Mouse (Mus musculus) liver, embryonic 11.5 days (tissue): ENCODE measurements around the gene Eaf2. TPM values are rescaled to one million over a fixed set of nuclear protein-coding genes. Genes with fewer than 3 reads are reported as not detected.

ENCODE experiments used
- ATAC-seq: fragments of 200-750 bp; cut with Nextera tagmentation; replicated peaks from 2 replicates; pipeline ENCODE4 v1.8.0; 2017; ENCODE audit warnings: moderate number of reproducible peaks, mild to moderate bottlenecking, moderate TSS enrichment, moderate library complexity; ENCODE audit not compliant: low FRiP score
- DNase-seq: peaks from one replicate; pipeline ENCODE4 v3.0.0-alpha.2; 2017; ENCODE audit warnings: low spot score
- H3K27ac ChIP-seq: fragments of 300-500 bp; sonication (generic); 2 replicates; pipeline ENCODE4 v1.5.1; 2014; ENCODE audit warnings: mild to moderate bottlenecking, low read depth, low read length, control low read depth
- H3K27me3 ChIP-seq: fragments of 300-500 bp; sonication (generic); replicated peaks from 2 replicates; pipeline ENCODE4 v1.6.1; 2014; ENCODE audit warnings: low read length, mixed read lengths; ENCODE audit not compliant: control insufficient read depth, insufficient read depth
- H3K36me3 ChIP-seq: fragments of 300-500 bp; sonication (generic); 2 replicates; pipeline ENCODE4 v1.6.1; 2014; ENCODE audit warnings: mild to moderate bottlenecking, low read length, moderate library complexity, mixed read lengths; ENCODE audit not compliant: control insufficient read depth, insufficient read depth
- H3K4me1 ChIP-seq: fragments of 300-500 bp; sonication (generic); replicated peaks from 2 replicates; pipeline ENCODE4 v1.6.1; 2014; ENCODE audit warnings: low read length, mixed read lengths; ENCODE audit not compliant: control insufficient read depth, insufficient read depth
- H3K4me2 ChIP-seq: fragments of 300-500 bp; sonication (generic); 2 replicates; pipeline ENCODE4 v1.6.1; 2014; ENCODE audit warnings: mild to moderate bottlenecking, control low read depth, moderate library complexity
- H3K4me3 ChIP-seq: fragments of 300-500 bp; sonication (generic); 2 replicates; pipeline ENCODE4 v1.5.1; 2014; ENCODE audit warnings: low read depth, low read length, control low read depth
- H3K9ac ChIP-seq: fragments of 300-500 bp; sonication (generic); 2 replicates; pipeline ENCODE4 v1.6.1; 2014; ENCODE audit warnings: low read depth, low read length, control low read depth
- H3K9me3 ChIP-seq: fragments of 300-500 bp; sonication (generic); 2 replicates; pipeline ENCODE4 v1.6.1; 2016; ENCODE audit warnings: low read length, inconsistent platforms, mixed read lengths; ENCODE audit not compliant: control insufficient read depth
- WGBS: fragments of 180-500 bp; shearing (Covaris S2); extraction: QIAGEN DNeasy Blood & Tissue Kit; methylation state at CpG from one replicate; pipeline ENCODE4 v1.1.7; 2014; 5-methylcytosine and 5-hydroxymethylcytosine counted together
- microRNA-seq: library from miRNA; unstranded; fragments of <30 nt; microRNA quantifications from one replicate; pipeline ENCODE4, GENCODE M21; 2017; ENCODE audit warnings: borderline number of aligned reads
- polyA plus RNA-seq: library from polyadenylated mRNA; unstranded; fragments of >200 nt; fragmentation: Nextera tagmentation; extraction: Ambion mirVana; gene quantifications from 2 replicates; pipeline ENCODE4 v1.2.1, GENCODE M21; 2014

Gene Eaf2
- polyA plus RNA-seq, 1 experiment from 2014 or later = 0.71 TPM

GRCm38 (mm10) chr16:36771244-36771643 is 103.6 kb downstream of the Eaf2 start:
- DNase-seq (no peak), ATAC-seq (no peak)
- no peak overlapping the region for H3K9ac ChIP-seq
- no peaks in the 10 kb centered on the region for H3K4me1 ChIP-seq
- WGBS = 76% methylated on average over 2 of the region's 2 CpGs
- H3K36me3 ChIP-seq = no peaks in the 10 kb centered on the region
- H3K27me3 ChIP-seq = no peaks in the 10 kb centered on the region
- no peaks in the 10 kb centered on the region for H3K9me3 ChIP-seq
- H3K27ac ChIP-seq = no peak overlapping the region
- H3K4me3 ChIP-seq = no peak overlapping the region
- H3K4me2 ChIP-seq = no peak overlapping the region

DNA sequence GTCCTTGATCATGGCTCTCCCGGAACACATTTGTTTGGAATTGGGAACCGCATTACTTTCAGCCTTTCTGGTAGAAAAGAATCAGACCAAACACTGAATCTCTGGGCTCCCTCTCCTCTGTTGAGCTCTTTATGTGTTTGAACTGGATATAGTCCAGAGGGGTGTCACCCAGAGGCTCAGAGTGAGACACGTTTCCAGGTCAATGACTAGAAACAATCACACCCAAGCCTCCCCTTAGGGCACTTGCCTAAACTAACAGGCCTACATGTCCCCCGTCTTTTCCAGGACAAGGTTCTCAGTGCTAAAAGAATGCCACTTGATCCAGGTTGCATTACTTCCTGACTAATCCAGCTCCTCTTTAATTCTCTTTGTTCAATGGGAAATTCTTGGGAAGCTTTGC is 104.0 kb downstream of the Eaf2 start:
- Histone ChIP-seq H3K36me3 (no peaks in the 10 kb centered on the region), H3K27me3 (no peaks in the 10 kb centered on the region), H3K4me3 (no peak overlapping the region), H3K9me3 (no peaks in the 10 kb centered on the region), H3K4me1 (no peaks in the 10 kb centered on the region), H3K27ac (no peak overlapping the region), H3K4me2 (no peak overlapping the region), H3K9ac (no peak overlapping the region)
- WGBS = 82% methylated on average over 4 of the region's 4 CpGs
- no peak for DNase-seq
- ATAC-seq = no peak

DNA sequence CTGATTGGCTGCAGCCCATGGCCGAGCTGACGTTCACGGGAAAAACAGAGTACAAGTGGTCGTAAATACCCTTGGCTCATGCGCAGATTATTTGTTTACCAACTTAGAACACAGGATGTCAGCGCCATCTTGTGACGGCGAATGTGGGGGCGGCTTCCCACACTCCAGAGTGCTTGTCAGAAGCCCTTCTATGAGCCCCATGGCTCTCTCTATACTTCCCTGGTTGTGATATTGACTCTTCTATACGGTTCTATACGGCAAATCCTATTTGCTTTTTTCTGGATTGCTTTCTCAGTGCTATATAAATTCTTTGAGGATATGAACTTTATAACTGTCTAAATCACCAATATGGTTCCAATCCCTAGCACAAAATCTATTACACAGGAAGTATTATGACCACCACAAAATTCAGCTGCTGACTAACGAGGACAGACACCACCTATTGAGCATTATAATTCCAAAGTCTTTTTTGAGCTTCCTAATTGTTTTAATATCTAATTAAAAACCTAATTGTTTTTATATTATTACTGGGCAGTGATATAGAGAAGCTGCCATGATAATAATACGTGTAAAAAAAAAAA is 104.5 kb downstream of the Eaf2 start:
- 74% methylated on average over 9 of the region's 13 CpGs for WGBS
- DNase-seq (no peak), ATAC-seq (no peak; the same call in 1 of the 2 replicates)
- Histone ChIP-seq H3K4me1 (no peaks in the 10 kb centered on the region), H3K27me3 (no peaks in the 10 kb centered on the region), H3K9ac (no peak overlapping the region), H3K9me3 (no peaks in the 10 kb centered on the region), H3K4me3 (no peak overlapping the region), H3K27ac (no peak overlapping the region), H3K36me3 (no peaks in the 10 kb centered on the region), H3K4me2 (no peak overlapping the region)

DNA sequence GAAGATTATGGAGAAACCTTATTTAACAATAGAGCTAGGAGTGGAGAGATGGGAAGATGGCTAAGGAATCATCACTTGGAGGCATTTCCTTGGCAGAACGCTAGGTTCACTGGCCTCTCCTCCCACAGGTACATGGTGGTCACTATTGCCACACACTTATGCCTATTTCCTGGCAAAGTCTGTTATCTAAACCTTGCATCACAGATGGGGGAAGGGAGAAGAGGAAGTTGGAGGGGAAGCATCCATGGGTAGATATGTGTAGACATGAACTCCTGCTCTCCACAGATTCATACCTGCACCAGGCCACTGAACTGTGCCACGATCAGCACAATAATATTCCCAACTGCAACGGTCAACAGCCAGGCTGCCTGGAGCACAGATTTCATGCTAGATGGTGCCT is 122.8 kb downstream of the Eaf2 start:
- no peak for ATAC-seq
- H3K9me3 ChIP-seq = no peaks in the 10 kb centered on the region
- no peak overlapping the region for H3K27ac ChIP-seq
- no peaks in the 10 kb centered on the region for H3K27me3 ChIP-seq
- no peak overlapping the region for H3K4me2 ChIP-seq
- WGBS = 74% methylated on average over 3 of the region's 3 CpGs
- no peaks in the 10 kb centered on the region for H3K36me3 ChIP-seq
- H3K4me1 ChIP-seq = no peaks in the 10 kb centered on the region
- DNase-seq = no peak
- H3K9ac ChIP-seq = no peak overlapping the region
- H3K4me3 ChIP-seq = no peak overlapping the region

GRCm38 (mm10) chr16:36747767-36748166 is 127.0 kb downstream of the Eaf2 start:
- no peaks in the 10 kb centered on the region for H3K36me3 ChIP-seq
- no peak overlapping the region for H3K4me3 ChIP-seq
- H3K4me1 ChIP-seq = no peaks in the 10 kb centered on the region
- H3K4me2 ChIP-seq = no peak overlapping the region
- H3K27ac ChIP-seq = no peak overlapping the region
- ATAC-seq (no peak), DNase-seq (no peak)
- H3K27me3 ChIP-seq = no peaks in the 10 kb centered on the region
- 63% methylated on average over 2 of the region's 2 CpGs for WGBS
- H3K9me3 ChIP-seq = no peaks in the 10 kb centered on the region
- H3K9ac ChIP-seq = no peak overlapping the region

GRCm38 (mm10) chr16:36747068-36747467 is 127.7 kb downstream of the Eaf2 start:
- no peak overlapping the region for H3K27ac ChIP-seq
- H3K27me3 ChIP-seq = no peaks in the 10 kb centered on the region
- ATAC-seq (no peak), DNase-seq (no peak)
- no peaks in the 10 kb centered on the region for H3K9me3 ChIP-seq
- H3K36me3 ChIP-seq = no peaks in the 10 kb centered on the region
- no peak overlapping the region for H3K9ac ChIP-seq
- H3K4me3 ChIP-seq = no peak overlapping the region
- no peaks in the 10 kb centered on the region for H3K4me1 ChIP-seq
- no peak overlapping the region for H3K4me2 ChIP-seq
- 88% methylated on average over 4 of the region's 4 CpGs for WGBS

- 75% methylated on average over 8 of the region's 8 CpGs for WGBS
- no peaks in the 10 kb centered on the region for H3K4me1 ChIP-seq
- ATAC-seq (no peak), DNase-seq (no peak)
- H3K4me2 ChIP-seq = no peak overlapping the region
- no peaks in the 10 kb centered on the region for H3K36me3 ChIP-seq
- no peak overlapping the region for H3K27ac ChIP-seq
- H3K27me3 ChIP-seq = no peaks in the 10 kb centered on the region
- H3K9me3 ChIP-seq = no peaks in the 10 kb centered on the region
- no peak overlapping the region for H3K9ac ChIP-seq
- no peak overlapping the region for H3K4me3 ChIP-seq
Measured at GRCm38 (mm10) chr16:36743580-36743979, 131.2 kb downstream of the Eaf2 start.

Small RNAs within 50 kb of the gene (microRNA-seq; reads per million reads assigned to microRNA genes)
- not detected for gene Gm22617

Other genes with a start within 250 kb of the Eaf2 start
- gene Cd86, start 208.9 kb downstream of the Eaf2 start, polyA plus RNA-seq = 4.5 and 4.6 TPM in 2 replicates
- gene Ildr1, start 181.0 kb downstream of the Eaf2 start, polyA plus RNA-seq = 0.05 TPM in 1 of 2 replicates, not detected in the other
- gene Slc15a2, start 90.0 kb downstream of the Eaf2 start, polyA plus RNA-seq = 1.2 and 2.9 TPM in 2 replicates
- gene Iqcb1, start 46.6 kb downstream of the Eaf2 start, polyA plus RNA-seq = 30.3 and 32.1 TPM in 2 replicates
- 41.5 and 50.5 TPM in 2 replicates for gene Golgb1, start 137 bp upstream of the Eaf2 start, polyA plus RNA-seq
- gene Hcls1, start 60.0 kb upstream of the Eaf2 start, polyA plus RNA-seq = 5.4 and 8.3 TPM in 2 replicates
- gene Fbxo40, start 115.5 kb upstream of the Eaf2 start, polyA plus RNA-seq = 0.04 TPM in 1 of 2 replicates, not detected in the other
- 18.9 and 21.6 TPM in 2 replicates for gene Polq, start 136.8 kb upstream of the Eaf2 start, polyA plus RNA-seq